Mouse (Mus musculus) intestine, postnatal 0 days (tissue): Measurements from ENCODE around the gene 9130019O22Rik. TPM values are rescaled to one million over a fixed set of nuclear protein-coding genes. Genes with fewer than 3 reads are reported as not detected.
"Not testable (repeated sequence)": the region's sequence is repeated elsewhere in the genome, so short reads cannot be mapped to it uniquely, and the experiment has no call there.

Experiments
- ATAC-seq: fragments of 200-750 bp; cut with Nextera tagmentation; 2 replicates; pipeline ENCODE4 v1.8.0; 2017; ENCODE audit warnings: mild to moderate bottlenecking, moderate TSS enrichment, moderate library complexity
- H3K27ac ChIP-seq: fragments of 300-500 bp; sonication (generic); 2 replicates; pipeline ENCODE4 v1.5.1; 2014; ENCODE audit warnings: mild to moderate bottlenecking, low read depth, low read length, moderate library complexity
- H3K27me3 ChIP-seq: fragments of 300-500 bp; sonication (generic); replicated peaks from 2 replicates; pipeline ENCODE4 v1.6.1; 2014; ENCODE audit warnings: low read length, mixed read lengths; ENCODE audit not compliant: control insufficient read depth, insufficient read depth
- H3K36me3 ChIP-seq: fragments of 300-500 bp; sonication (generic); 2 replicates; pipeline ENCODE4 v1.6.1; 2014; ENCODE audit warnings: mild to moderate bottlenecking, moderate library complexity; ENCODE audit not compliant: control insufficient read depth, insufficient read depth
- H3K4me1 ChIP-seq: fragments of 300-500 bp; sonication (generic); replicated peaks from 2 replicates; pipeline ENCODE4 v1.6.1; 2014; ENCODE audit warnings: antibody characterized with exemption, low read length, mixed read lengths; ENCODE audit not compliant: control insufficient read depth, insufficient read depth
- H3K4me2 ChIP-seq: fragments of 300-500 bp; sonication (generic); replicated peaks from 2 replicates; pipeline ENCODE4 v1.6.1; 2014; ENCODE audit warnings: low read depth, mild to moderate bottlenecking, moderate library complexity
- H3K4me3 ChIP-seq: fragments of 300-500 bp; sonication (generic); 2 replicates; pipeline ENCODE4 v1.5.1; 2014; ENCODE audit warnings: low read depth, low read length
- H3K9ac ChIP-seq: fragments of 300-500 bp; sonication (generic); 2 replicates; pipeline ENCODE4 v1.6.1; 2014; ENCODE audit warnings: mild to moderate bottlenecking, low read depth, low read length
- H3K9me3 ChIP-seq: fragments of 300-500 bp; sonication (generic); 2 replicates; pipeline ENCODE4 v1.6.1; 2016; ENCODE audit warnings: mixed run types; ENCODE audit not compliant: control insufficient read depth
- CTCF ChIP-seq: sonication (generic); IDR thresholded peaks from 2 replicates; pipeline ENCODE4 v1.5.1; 2016; ENCODE audit warnings: low read depth, mild to moderate bottlenecking, control low read depth, antibody characterized with exemption, moderate library complexity
- WGBS: fragments of 180-500 bp; shearing (Covaris S2); extraction: QIAGEN DNeasy Blood & Tissue Kit; methylation state at CpG from one replicate; pipeline ENCODE4 v1.1.7; 2014; 5-methylcytosine and 5-hydroxymethylcytosine counted together
- polyA plus RNA-seq: library from polyadenylated mRNA; unstranded; fragments of >200 nt; fragmentation: Nextera tagmentation; extraction: Ambion mirVana; gene quantifications from 2 replicates; pipeline ENCODE4 v1.2.1, GENCODE M21; 2015

Gene 9130019O22Rik
- polyA plus RNA-seq, 1 experiment from 2014 or later: 4.7 TPM

- 5% methylated on average over 7 of the region's 7 CpGs for WGBS
- no peak for TF ChIP-seq CTCF
Measured at GRCm38 (mm10) chr7:127393944-127394333, 7.0 kb upstream of the 9130019O22Rik start.

GRCm38 (mm10) chr7:127393157-127393943 is 6.4 kb upstream of the 9130019O22Rik start, which contains the start of gene E430018J23Rik:
TSS of gene E430018J23Rik (minus strand) at chr7:127393629.
- Histone ChIP-seq H3K9me3 (no peaks in the 10 kb centered on the region), H3K27me3 (no peaks in the 10 kb centered on the region), H3K9ac (peak within 1 kb of the TSS; percentile 82), H3K4me2 (peak within 1 kb of the TSS; percentile 75), H3K4me3 (peak within 1 kb of the TSS; percentile 57), H3K36me3 (peaks cover 14% of the 10 kb centered on the region; the same call in 1 of the 2 replicates), H3K4me1 (0 out of 2 replicates have a peak, but pooled peaks cover 5% of the 10 kb centered on the region), H3K27ac (peak within 1 kb of the TSS; percentile 87)
- 2% methylated on average over 45 of the region's 45 CpGs for WGBS
- peak; percentile 91 for ATAC-seq
- no peak for TF ChIP-seq CTCF

More at GRCm38 (mm10) chr7:127393944-127394333, 7.0 kb upstream of the 9130019O22Rik start:
- Histone ChIP-seq H3K9me3 (no peaks in the 10 kb centered on the region), H3K4me2 (peak overlapping the region; percentile 75), H3K36me3 (peaks cover 14% of the 10 kb centered on the region; the same call in 1 of the 2 replicates), H3K27me3 (no peaks in the 10 kb centered on the region), H3K4me1 (0 out of 2 replicates have a peak, but pooled peaks cover 5% of the 10 kb centered on the region), H3K27ac (peak overlapping the region; percentile 30; the same call in 1 of the 2 replicates), H3K9ac (peak overlapping the region; percentile 40; the same call in 1 of the 2 replicates), H3K4me3 (peak overlapping the region; percentile 57)
- ATAC-seq: 0 out of 2 replicates have a peak, but pooled peaks have one; percentile 23

- no peaks in the 10 kb centered on the region for H3K27me3 ChIP-seq
- H3K4me3 ChIP-seq: peak overlapping the region; percentile 57
- 0 out of 2 replicates have a peak, but pooled peaks cover 5% of the 10 kb centered on the region for H3K4me1 ChIP-seq
- no peak overlapping the region; the same call in 1 of the 2 replicates for H3K9ac ChIP-seq
- 0 out of 2 replicates have a peak overlapping the region, but pooled peaks have one; percentile 87 for H3K27ac ChIP-seq
- no peaks in the 10 kb centered on the region for H3K9me3 ChIP-seq
- H3K4me2 ChIP-seq: peak overlapping the region; percentile 75
- H3K36me3 ChIP-seq: peaks cover 14% of the 10 kb centered on the region; the same call in 1 of the 2 replicates
- no peak for ATAC-seq
- 75% methylated on average over 8 of the region's 8 CpGs for WGBS
- TF ChIP-seq CTCF: no peak
Measured at GRCm38 (mm10) chr7:127392251-127392824, 5.4 kb upstream of the 9130019O22Rik start.

- Histone ChIP-seq H3K9me3 (no peaks in the 10 kb centered on the region), H3K4me1 (0 out of 2 replicates have a peak, but pooled peaks cover 5% of the 10 kb centered on the region), H3K27ac (no peak overlapping the region), H3K9ac (no peak overlapping the region), H3K36me3 (peaks cover 14% of the 10 kb centered on the region; the same call in 1 of the 2 replicates), H3K4me3 (no peak overlapping the region), H3K27me3 (no peaks in the 10 kb centered on the region), H3K4me2 (no peak overlapping the region)
- 95% methylated on average over 16 of the region's 16 CpGs for WGBS
- ATAC-seq: no peak
- TF ChIP-seq CTCF: no peak
Measured at GRCm38 (mm10) chr7:127391538-127391937, 4.6 kb upstream of the 9130019O22Rik start.

GRCm38 (mm10) chr7:127390306-127390705 is 3.3 kb upstream of the 9130019O22Rik start:
- Histone ChIP-seq H3K4me1 (0 out of 2 replicates have a peak, but pooled peaks cover 5% of the 10 kb centered on the region), H3K4me2 (no peak overlapping the region), H3K27ac (no peak overlapping the region), H3K36me3 (peaks cover 17% of the 10 kb centered on the region; the same call in 1 of the 2 replicates), H3K9ac (no peak overlapping the region), H3K9me3 (no peaks in the 10 kb centered on the region), H3K27me3 (no peaks in the 10 kb centered on the region), H3K4me3 (no peak overlapping the region)
- no peak for ATAC-seq
- 67% methylated on average over 7 of the region's 7 CpGs for WGBS
- TF ChIP-seq CTCF: no peak

- ATAC-seq, H3K4me1 ChIP-seq, H3K9ac ChIP-seq, H3K4me3 ChIP-seq, H3K27me3 ChIP-seq, H3K27ac ChIP-seq, H3K4me2 ChIP-seq, H3K9me3 ChIP-seq: not testable (repeated sequence)
- peaks cover 24% of the 10 kb centered on the region; the same call in 1 of the 2 replicates for H3K36me3 ChIP-seq
Measured at GRCm38 (mm10) chr7:127388201-127388600, 1.2 kb upstream of the 9130019O22Rik start.

GRCm38 (mm10) chr7:127385560-127385959 is 1.4 kb downstream of the 9130019O22Rik start:
- not testable (repeated sequence) for ATAC-seq, H3K4me3 ChIP-seq, H3K36me3 ChIP-seq, H3K9ac ChIP-seq, H3K9me3 ChIP-seq, H3K27ac ChIP-seq, H3K27me3 ChIP-seq, H3K4me1 ChIP-seq
- WGBS: 94% methylated on average over 4 of the region's 4 CpGs
- H3K4me2 ChIP-seq: 0 out of 2 replicates have a peak overlapping the region, but pooled peaks have one; percentile 75
